In genomic region chr4:83570569-83570968, GRCm38 (mm10) we compare ENCODE assay signal across 9 mouse cellular contexts. TPM values are rescaled to one million over a fixed set of nuclear protein-coding genes. Genes with fewer than 3 reads are reported as not detected.
A peak's percentile ranks its signal among the peaks of the same experiment; 100 is the strongest.
DNase-seq lines count a peak whose midpoint lies in the region; ATAC-seq and TF ChIP-seq lines count a peak whose summit lies in the region.
"Had no signal": no experiment of that assay in that cellular context is flagged by ENCODE, and none has a peak within 500 bp of the region (broad histone marks: within the 10 kb centered on the region; RNA-seq: fewer than 3 reads in every experiment).

No protein-coding gene starts in this region.

- no peaks in the 10 kb centered on the region for H3K27me3 ChIP-seq in lung, embryonic 14.5 days (ENCODE audit: insufficient read depth, low read length)
- H3K27me3 ChIP-seq: embryonic facial prominence, embryonic 13.5 days had no signal

- no peaks in the 10 kb centered on the region for H3K9me3 ChIP-seq in lung, embryonic 14.5 days (ENCODE audit: low read depth, low read length)
- H3K9me3 ChIP-seq: embryonic facial prominence, embryonic 13.5 days had no signal

- peak; percentile 44; the same call in 1 of the 2 replicates for ATAC-seq in lung, embryonic 14.5 days (ENCODE audit: insufficient read depth)

- H3K9ac ChIP-seq in lung, embryonic 14.5 days = no peak overlapping the region
- H3K9ac ChIP-seq: embryonic facial prominence, embryonic 13.5 days had no signal

- WGBS in lung, embryonic 14.5 days = 59% methylated on average over 6 of the region's 6 CpGs
- 52% methylated on average over 6 of the region's 6 CpGs for WGBS in lung, adult 2 months

- TF ChIP-seq CTCF in lung, embryonic 14.5 days (IDR thresholded peaks at IDR 0.05; ENCODE audit: low read depth) = peak; percentile 65
- no peak for TF ChIP-seq CTCF in lung, adult 2 months (IDR thresholded peaks at IDR 0.05; ENCODE audit: insufficient read depth, low read length)

- no peak overlapping the region for H3K4me3 ChIP-seq in lung, embryonic 14.5 days (ENCODE audit: low read depth, low read length)
- H3K4me3 ChIP-seq in lung, adult 2 months (replicated peaks; ENCODE audit: extremely low read depth, low read depth, low read length) = no peak overlapping the region
- H3K4me3 ChIP-seq: embryonic facial prominence, embryonic 13.5 days had no signal

- DNase-seq in cerebellum, adult 8-10 months = peak; percentile 6
- no peak for DNase-seq in cerebellum, adult 11-12 months
- peak; percentile 90 for DNase-seq in lung, embryonic 14.5 days
- no peak for DNase-seq in lung, adult 2 months
- peak; percentile 52 for DNase-seq in forelimb bud, embryonic 11.5 days (ENCODE audit: low read depth, low spot score)
- peak; percentile 80 for DNase-seq in retina, embryonic 14.5 days (ENCODE audit: low spot score)
- DNase-seq in layer of hippocampus, adult 11-12 months (ENCODE audit: low spot score) = no peak
- no peak for DNase-seq in right cerebral cortex, postnatal 14 days

- TF ChIP-seq POLR2A in lung, adult 2 months (IDR thresholded peaks at IDR 0.05; ENCODE audit: borderline replicate concordance, extremely low read depth, low read depth, low read length) = no peak

- no peak overlapping the region for H3K27ac ChIP-seq in lung, embryonic 14.5 days (ENCODE audit: low read depth)
- H3K27ac ChIP-seq: embryonic facial prominence, embryonic 13.5 days had no signal

- no peaks in the 10 kb centered on the region for H3K36me3 ChIP-seq in lung, embryonic 14.5 days (ENCODE audit: insufficient read depth)
- H3K36me3 ChIP-seq: embryonic facial prominence, embryonic 13.5 days had no signal

- H3K4me2 ChIP-seq in lung, embryonic 14.5 days = no peak overlapping the region
- H3K4me2 ChIP-seq: embryonic facial prominence, embryonic 13.5 days had no signal

- H3K4me1 ChIP-seq in lung, embryonic 14.5 days (ENCODE audit: insufficient read depth) = no peaks in the 10 kb centered on the region
- no peaks in the 10 kb centered on the region for H3K4me1 ChIP-seq in lung, adult 2 months (ENCODE audit: control insufficient read depth, insufficient read depth, low read length)

RNA-seq across cellular contexts. Expression of gene Ccdc171, which starts 45.2 kb away (rescaled TPM):
- 3.1 and 3.5 TPM in 2 replicates for polyA plus RNA-seq in lung, embryonic 14.5 days (2014; fragmentation: Nextera tagmentation; extraction: Ambion mirVana)
- 0.81 and 1.5 TPM in 2 replicates for polyA plus RNA-seq in lung, adult 2 months (2012; rRNA removed)

Comparison
In these comparisons a context has a peak if more than half of its experiments do, and no peak if none do; other contexts are left out.
1. DNase-seq: peak in cerebellum, adult 8-10 months (single experiment), lung, embryonic 14.5 days (single experiment), forelimb bud, embryonic 11.5 days (single experiment) and retina, embryonic 14.5 days (single experiment); none in cerebellum, adult 11-12 months (single experiment), lung, adult 2 months (single experiment), layer of hippocampus, adult 11-12 months (single experiment) and right cerebral cortex, postnatal 14 days (single experiment).